Mouse (Mus musculus) limb, embryonic 12.5 days (tissue): ENCODE measurements around the gene Gps2. TPM values are rescaled to one million over a fixed set of nuclear protein-coding genes. Genes with fewer than 3 reads are reported as not detected.
"Not testable (repeated sequence)": the region's sequence is repeated elsewhere in the genome, so short reads cannot be mapped to it uniquely, and the experiment has no call there.

Experiments
- ATAC-seq: fragments of 200-750 bp; cut with Nextera tagmentation; 2 replicates; pipeline ENCODE4 v1.8.0; 2017; ENCODE audit warnings: low read depth, moderate TSS enrichment; ENCODE audit not compliant: insufficient number of reproducible peaks, insufficient read depth, low FRiP score, low TSS enrichment
- H3K27ac ChIP-seq: fragments of 300-500 bp; sonication (generic); 2 replicates; pipeline ENCODE4 v1.5.1; 2016; ENCODE audit warnings: mild to moderate bottlenecking, moderate library complexity
- H3K27me3 ChIP-seq: fragments of 300-500 bp; sonication (generic); 2 replicates; pipeline ENCODE4 v1.6.1; 2016; ENCODE audit warnings: mild to moderate bottlenecking, moderate library complexity
- H3K36me3 ChIP-seq: fragments of 300-500 bp; sonication (generic); 2 replicates; pipeline ENCODE4 v1.6.1; 2016; ENCODE audit warnings: mild to moderate bottlenecking, moderate library complexity
- H3K4me1 ChIP-seq: fragments of 300-500 bp; sonication (generic); replicated peaks from 2 replicates; pipeline ENCODE4 v1.6.1; 2016
- H3K4me2 ChIP-seq: fragments of 300-500 bp; sonication (generic); 2 replicates; pipeline ENCODE4 v1.6.1; 2016; ENCODE audit warnings: mild to moderate bottlenecking, moderate library complexity
- H3K4me3 ChIP-seq: fragments of 300-500 bp; sonication (generic); replicated peaks from 2 replicates; pipeline ENCODE4 v1.5.1; 2016; ENCODE audit warnings: mild to moderate bottlenecking
- H3K9ac ChIP-seq: fragments of 300-500 bp; sonication (generic); replicated peaks from 2 replicates; pipeline ENCODE4 v1.6.1; 2016; ENCODE audit warnings: mild to moderate bottlenecking, moderate library complexity
- H3K9me3 ChIP-seq: fragments of 300-500 bp; sonication (generic); 2 replicates; pipeline ENCODE4 v1.6.1; 2016; ENCODE audit warnings: mild to moderate bottlenecking, moderate library complexity
- WGBS: fragments of 180-500 bp; shearing (Covaris S2); methylation state at CpG from one replicate; pipeline ENCODE4 v1.1.7; 2016; 5-methylcytosine and 5-hydroxymethylcytosine counted together
- polyA plus RNA-seq: library from polyadenylated mRNA; unstranded; fragments of >200 nt; fragmentation: Nextera tagmentation; extraction: Ambion mirVana; gene quantifications from 2 replicates; pipeline ENCODE4 v1.2.1, GENCODE M21; 2016

The Gps2 gene
- polyA plus RNA-seq, 1 experiment from 2014 or later, result 92.0 TPM

GRCm38 (mm10) chr11:69950807-69951459 lies 37.2 kb downstream of the Gps2 start:
- H3K4me3 ChIP-seq, result no peak overlapping the region
- no peak overlapping the region for H3K9ac ChIP-seq
- no peak overlapping the region for H3K4me2 ChIP-seq
- WGBS, result 45% methylated on average over 4 of the region's 4 CpGs
- H3K9me3 ChIP-seq, result no peaks in the 10 kb centered on the region
- no peak for ATAC-seq
- peaks cover 19% of the 10 kb centered on the region for H3K4me1 ChIP-seq
- H3K27me3 ChIP-seq, result no peaks in the 10 kb centered on the region; the same call in 1 of the 2 replicates
- peaks cover 6% of the 10 kb centered on the region for H3K36me3 ChIP-seq
- no peak overlapping the region for H3K27ac ChIP-seq

- ATAC-seq, result no peak
- no peak overlapping the region for H3K4me2 ChIP-seq
- H3K4me1 ChIP-seq, result peaks cover 6% of the 10 kb centered on the region; the same call in 1 of the 2 replicates
- no peaks in the 10 kb centered on the region for H3K36me3 ChIP-seq
- no peak overlapping the region for H3K9ac ChIP-seq
- no peaks in the 10 kb centered on the region; the same call in 1 of the 2 replicates for H3K27me3 ChIP-seq
- H3K9me3 ChIP-seq, result no peaks in the 10 kb centered on the region
- H3K4me3 ChIP-seq, result no peak overlapping the region
- no peak overlapping the region for H3K27ac ChIP-seq
- WGBS, result 60% methylated on average over 1 of the region's 1 CpGs
These were observed 38.6 kb downstream of the Gps2 start for GRCm38 (mm10) chr11:69952274-69952673.

DNA sequence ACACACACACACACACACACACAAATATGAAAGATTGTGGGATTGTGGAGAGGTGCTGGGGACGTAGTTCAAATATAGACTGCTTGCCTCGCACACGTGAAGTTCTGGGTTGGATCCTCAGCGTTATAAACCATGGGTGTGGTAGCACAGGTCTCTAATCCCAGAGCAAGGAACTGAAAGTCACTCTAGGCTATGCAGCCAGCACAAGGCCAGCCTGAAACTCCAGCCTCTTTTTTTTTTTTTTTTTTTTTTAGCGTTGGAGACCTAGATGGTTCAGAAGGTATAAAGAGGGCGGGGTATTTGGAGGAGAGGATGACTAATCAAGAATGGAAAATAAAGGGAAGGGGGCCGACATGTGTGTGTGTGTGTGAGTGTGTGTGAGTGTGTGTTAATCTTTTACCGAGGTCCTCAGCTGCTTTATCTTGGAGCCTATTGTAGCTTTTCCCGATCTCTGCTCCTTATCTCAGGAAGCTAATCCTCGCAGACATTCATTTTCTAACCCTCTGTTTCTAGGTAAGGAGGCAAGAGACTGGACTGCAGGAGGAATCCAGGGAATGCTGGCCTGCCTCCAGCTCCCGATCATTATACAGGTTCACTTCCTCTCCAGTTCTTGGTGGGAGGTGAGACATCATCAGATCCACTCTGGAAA lies 39.7 kb downstream of the Gps2 start:
- no peak overlapping the region for H3K9ac ChIP-seq
- 0 out of 2 replicates have a peak, but pooled peaks cover 4% of the 10 kb centered on the region for H3K4me1 ChIP-seq
- 72% methylated on average over 11 of the region's 11 CpGs for WGBS
- no peak overlapping the region for H3K4me2 ChIP-seq
- H3K9me3 ChIP-seq, result no peaks in the 10 kb centered on the region
- H3K4me3 ChIP-seq, result no peak overlapping the region
- no peak overlapping the region for H3K27ac ChIP-seq
- ATAC-seq, result no peak
- peaks cover 2% of the 10 kb centered on the region; the same call in 1 of the 2 replicates for H3K27me3 ChIP-seq
- no peaks in the 10 kb centered on the region for H3K36me3 ChIP-seq

- peaks cover 12% of the 10 kb centered on the region; the same call in 1 of the 2 replicates for H3K27me3 ChIP-seq
- H3K27ac ChIP-seq, ATAC-seq, H3K4me3 ChIP-seq, H3K9me3 ChIP-seq, H3K9ac ChIP-seq, H3K4me2 ChIP-seq, H3K4me1 ChIP-seq, H3K36me3 ChIP-seq: not testable (repeated sequence)
- 82% methylated on average over 4 of the region's 4 CpGs for WGBS
These were observed 41.9 kb downstream of the Gps2 start for GRCm38 (mm10) chr11:69955618-69956017.

DNA sequence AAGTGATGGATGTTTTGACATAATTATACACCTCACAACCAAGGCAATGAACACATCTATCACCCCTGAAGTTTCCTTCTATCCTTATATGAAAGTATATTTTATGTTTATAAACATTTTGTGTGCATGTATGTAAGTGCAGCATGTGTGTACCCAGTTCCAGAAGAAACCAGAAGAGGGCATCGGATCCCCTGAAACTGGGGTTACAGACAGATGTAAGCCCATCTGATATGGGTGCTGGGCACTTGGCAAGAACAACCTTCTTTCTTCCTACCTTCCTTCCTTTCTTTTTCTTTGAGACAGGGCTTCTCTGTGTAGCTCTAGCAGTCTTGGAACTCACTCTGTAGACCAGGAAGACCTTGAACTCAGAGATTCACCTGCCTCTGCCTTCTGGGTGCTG lies 42.5 kb downstream of the Gps2 start:
- H3K9ac ChIP-seq, result no peak overlapping the region
- H3K4me3 ChIP-seq, result no peak overlapping the region
- no peaks in the 10 kb centered on the region for H3K9me3 ChIP-seq
- ATAC-seq, result no peak
- H3K36me3 ChIP-seq, result no peaks in the 10 kb centered on the region
- no peak overlapping the region for H3K4me2 ChIP-seq
- 67% methylated on average over 1 of the region's 1 CpGs for WGBS
- no peak overlapping the region for H3K27ac ChIP-seq
- no peaks in the 10 kb centered on the region for H3K4me1 ChIP-seq
- peaks cover 18% of the 10 kb centered on the region for H3K27me3 ChIP-seq

- Histone ChIP-seq H3K4me3 (no peak overlapping the region), H3K36me3 (no peaks in the 10 kb centered on the region), H3K4me1 (peaks cover 7% of the 10 kb centered on the region; the same call in 1 of the 2 replicates), H3K27ac (no peak overlapping the region), H3K9ac (no peak overlapping the region), H3K4me2 (no peak overlapping the region), H3K27me3 (peaks cover 61% of the 10 kb centered on the region), H3K9me3 (no peaks in the 10 kb centered on the region)
- 34% methylated on average over 5 of the region's 5 CpGs for WGBS
- no peak for ATAC-seq
These were observed 46.9 kb downstream of the Gps2 start for GRCm38 (mm10) chr11:69960616-69961015.

- H3K4me2 ChIP-seq, result no peak overlapping the region
- H3K4me3 ChIP-seq, result no peak overlapping the region
- H3K36me3 ChIP-seq, result no peaks in the 10 kb centered on the region
- no peak overlapping the region for H3K27ac ChIP-seq
- H3K27me3 ChIP-seq, result peaks cover 74% of the 10 kb centered on the region
- no peaks in the 10 kb centered on the region for H3K9me3 ChIP-seq
- WGBS, result 37% methylated on average over 5 of the region's 5 CpGs
- ATAC-seq, result no peak
- no peak overlapping the region for H3K9ac ChIP-seq
- H3K4me1 ChIP-seq, result peaks cover 18% of the 10 kb centered on the region
These were observed 48.2 kb downstream of the Gps2 start for GRCm38 (mm10) chr11:69961841-69962240.

DNA sequence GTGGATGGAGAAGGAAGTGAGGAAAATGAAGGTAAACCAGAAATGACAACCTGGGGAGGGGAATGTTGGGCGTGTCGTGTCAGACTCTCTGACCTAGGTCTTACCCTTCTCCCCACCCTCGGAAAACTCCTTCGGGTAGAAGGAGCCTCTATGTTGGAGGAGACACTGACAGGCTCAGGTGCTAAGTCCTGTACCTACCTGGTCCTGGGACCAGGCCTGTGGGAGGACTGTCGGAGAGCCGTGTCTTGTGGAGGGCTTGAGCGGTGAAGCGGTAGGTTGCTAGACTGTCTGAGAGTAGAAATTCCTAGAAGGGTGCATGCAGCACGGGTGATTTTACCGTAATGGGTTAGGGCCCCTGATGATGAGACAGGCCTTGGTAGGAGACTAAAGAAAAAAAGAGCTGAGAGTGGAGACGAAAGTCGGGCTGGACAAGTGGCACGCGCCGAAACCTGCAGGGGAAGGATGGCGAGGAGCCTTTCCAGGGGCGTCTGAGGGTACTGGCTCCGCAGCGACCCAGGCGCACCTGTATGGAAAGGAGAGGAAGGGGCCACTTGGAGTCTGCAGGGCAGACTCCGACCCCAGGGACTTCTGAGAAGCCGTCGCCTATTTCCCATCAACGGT lies 51.1 kb downstream of the Gps2 start, which contains the start of gene Cldn7:
Gene Cldn7 (plus strand): TSS at position 130 of the 621 bp plus-strand sequence.
- Histone ChIP-seq H3K36me3 (peaks cover 22% of the 10 kb centered on the region), H3K9ac (no peak within 1 kb of the TSS), H3K4me2 (peak within 1 kb of the TSS; percentile 35), H3K4me1 (peaks cover 20% of the 10 kb centered on the region), H3K27ac (no peak within 1 kb of the TSS), H3K4me3 (peak within 1 kb of the TSS; percentile 42), H3K27me3 (peaks cover 83% of the 10 kb centered on the region), H3K9me3 (no peaks in the 10 kb centered on the region)
- no peak for ATAC-seq
- WGBS, result 9% methylated on average over 24 of the region's 24 CpGs

GRCm38 (mm10) chr11:69965271-69966005 lies 51.8 kb downstream of the Gps2 start:
- H3K9ac ChIP-seq, result 0 out of 2 replicates have a peak overlapping the region, but pooled peaks have one; percentile 24

More at GRCm38 (mm10) chr11:69965271-69966005, 51.8 kb downstream of the Gps2 start:
- Histone ChIP-seq H3K27ac (no peak overlapping the region), H3K36me3 (peaks cover 29% of the 10 kb centered on the region), H3K4me3 (peak overlapping the region; percentile 42), H3K4me1 (peaks cover 20% of the 10 kb centered on the region), H3K9me3 (no peaks in the 10 kb centered on the region), H3K27me3 (peaks cover 82% of the 10 kb centered on the region), H3K4me2 (peak overlapping the region; percentile 68)
- WGBS, result 4% methylated on average over 49 of the region's 49 CpGs
- 0 out of 2 replicates have a peak, but pooled peaks have one; percentile 4 for ATAC-seq
